ENCODE assay signal across 9 mouse cellular contexts in genomic region chr2:21028605-21029004, GRCm38 (mm10). TPM values are rescaled to one million over a fixed set of nuclear protein-coding genes. Genes with fewer than 3 reads are reported as not detected.
A peak's percentile ranks its signal among the peaks of the same experiment; 100 is the strongest.
DNase-seq lines count a peak whose midpoint lies in the region; ATAC-seq and TF ChIP-seq lines count a peak whose summit lies in the region.
"Had no signal": no experiment of that assay in that cellular context is flagged by ENCODE, and none has a peak within 500 bp of the region (broad histone marks: within the 10 kb centered on the region; RNA-seq: fewer than 3 reads in every experiment).

No protein-coding gene starts in this region.

- H3K36me3 ChIP-seq in midbrain, postnatal 0 days (ENCODE audit: insufficient read depth, low read length): no peaks in the 10 kb centered on the region

- no peaks in the 10 kb centered on the region for H3K4me1 ChIP-seq in cerebellum, adult 2 months (ENCODE audit: control insufficient read depth, insufficient read depth, low read length)
- H3K4me1 ChIP-seq in midbrain, postnatal 0 days (ENCODE audit: insufficient read depth, low read length): no peaks in the 10 kb centered on the region

- no peak for ATAC-seq in midbrain, postnatal 0 days (ENCODE audit: low FRiP score)

- 41% methylated on average over 2 of the region's 2 CpGs for WGBS in cerebellum, adult 2 months
- 45% methylated on average over 2 of the region's 2 CpGs for WGBS in midbrain, postnatal 0 days

- TF ChIP-seq POLR2A in cerebellum, adult 2 months (IDR thresholded peaks at IDR 0.05; ENCODE audit: borderline replicate concordance, insufficient read depth, low read length): no peak

- H3K27ac ChIP-seq in cerebellum, adult 2 months (ENCODE audit: insufficient read depth, low read length): peak overlapping the region; percentile 65; the same call in 1 of the 2 replicates
- no peak overlapping the region for H3K27ac ChIP-seq in midbrain, postnatal 0 days (ENCODE audit: low read depth, low read length)

- no peaks in the 10 kb centered on the region for H3K27me3 ChIP-seq in cerebellum, adult 2 months (ENCODE audit: control insufficient read depth, insufficient read depth, low read length)
- H3K27me3 ChIP-seq in midbrain, postnatal 0 days (ENCODE audit: insufficient read depth, low read length): no peaks in the 10 kb centered on the region

- H3K4me3 ChIP-seq in cerebellum, adult 2 months (replicated peaks; ENCODE audit: insufficient read depth, low read depth, low read length): no peak overlapping the region
- H3K4me3 ChIP-seq in midbrain, postnatal 0 days (ENCODE audit: low read depth, low read length): no peak overlapping the region

- no peak for TF ChIP-seq CTCF in cerebellum, adult 2 months (IDR thresholded peaks at IDR 0.05; ENCODE audit: borderline replicate concordance, insufficient read depth, low read depth, low read length)
- no peak for TF ChIP-seq CTCF in midbrain, postnatal 0 days (IDR thresholded peaks at IDR 0.05)

- DNase-seq in cerebellum, adult 2 months: peak in 1 of 2 experiments; percentile 24
- no peak for DNase-seq in cerebellum, postnatal 36 days
- peak; percentile 65 for DNase-seq in right cerebral cortex, adult 18-20 months
- DNase-seq in right cerebral cortex, postnatal 14 days: no peak
- DNase-seq in left cerebral cortex, adult 9 months (ENCODE audit: low spot score in 2 of 2): peak; percentile 62 to 63
- DNase-seq in testis, postnatal 14 days (ENCODE audit: low spot score): peak; percentile 61
- DNase-seq in midbrain, postnatal 0 days (ENCODE audit: low spot score): no peak
- DNase-seq in spleen, postnatal 36 days (ENCODE audit: low spot score in 2 of 2): no peak

- H3K9me3 ChIP-seq in midbrain, postnatal 0 days (ENCODE audit: low read length): no peaks in the 10 kb centered on the region

- H3K4me2 ChIP-seq in midbrain, postnatal 0 days (ENCODE audit: low read depth, low read length, poor library complexity, severe bottlenecking): no peak overlapping the region
- H3K4me2 ChIP-seq: midbrain, embryonic 11.5 days had no signal

- no peak overlapping the region for H3K9ac ChIP-seq in midbrain, postnatal 0 days (replicated peaks; ENCODE audit: low read length, poor library complexity, severe bottlenecking)

RNA-seq across cellular contexts. Expression of gene Arhgap21, which starts 59.9 kb away (rescaled TPM):
- polyA plus RNA-seq in cerebellum, adult 2 months (2012; rRNA removed): 213 and 231 TPM in 2 replicates
- total RNA-seq in midbrain, postnatal 0 days (2014; rRNA removed): 81.8 and 108 TPM in 2 replicates
- polyA plus RNA-seq in midbrain, postnatal 0 days (2015; fragmentation: Nextera tagmentation; extraction: Ambion mirVana): 24.2 and 31.6 TPM in 2 replicates

Comparison
In these comparisons a context has a peak if more than half of its experiments do, and no peak if none do; other contexts are left out.
1. DNase-seq: peak in right cerebral cortex, adult 18-20 months (single experiment), left cerebral cortex, adult 9 months (2 of 2) and testis, postnatal 14 days (single experiment); none in cerebellum, postnatal 36 days (0 of 2), right cerebral cortex, postnatal 14 days (single experiment), midbrain, postnatal 0 days (single experiment) and spleen, postnatal 36 days (0 of 2).